Mouse (Mus musculus) layer of hippocampus, adult 2 months (tissue): ENCODE measurements at regions not wholly inside any gene's neighbourhood (a gene's known extent, or its start where the extent isn't known, plus 50 kb on each side); places are given as distances from the start of the nearest gene placed in this dataset.
A peak's percentile ranks its signal among the peaks of the same experiment; 100 is the strongest.
"Not testable (repeated sequence)": the region's sequence is repeated elsewhere in the genome, so short reads cannot be mapped to it uniquely, and the experiment has no call there.

Experiments
- DNase-seq, 2 experiments: peaks; one replicate each; pipeline ENCODE4 v3.0.0; 2022; ENCODE audit warnings: low spot score in 2 of 2
- H3K27ac ChIP-seq: fragments of 200-600 bp; 2 replicates; pipeline ENCODE4 v1.8.1; 2022
- H3K4me3 ChIP-seq: fragments of 200-600 bp; 2 replicates; pipeline ENCODE4 v1.8.1; 2022; ENCODE audit warnings: mild to moderate bottlenecking
- CTCF ChIP-seq: fragments of 200-600 bp; conservative IDR thresholded peaks from 2 replicates; pipeline ENCODE4 v1.8.1; 2022; ENCODE audit warnings: antibody characterized with exemption, mild to moderate bottlenecking, moderate library complexity

DNA sequence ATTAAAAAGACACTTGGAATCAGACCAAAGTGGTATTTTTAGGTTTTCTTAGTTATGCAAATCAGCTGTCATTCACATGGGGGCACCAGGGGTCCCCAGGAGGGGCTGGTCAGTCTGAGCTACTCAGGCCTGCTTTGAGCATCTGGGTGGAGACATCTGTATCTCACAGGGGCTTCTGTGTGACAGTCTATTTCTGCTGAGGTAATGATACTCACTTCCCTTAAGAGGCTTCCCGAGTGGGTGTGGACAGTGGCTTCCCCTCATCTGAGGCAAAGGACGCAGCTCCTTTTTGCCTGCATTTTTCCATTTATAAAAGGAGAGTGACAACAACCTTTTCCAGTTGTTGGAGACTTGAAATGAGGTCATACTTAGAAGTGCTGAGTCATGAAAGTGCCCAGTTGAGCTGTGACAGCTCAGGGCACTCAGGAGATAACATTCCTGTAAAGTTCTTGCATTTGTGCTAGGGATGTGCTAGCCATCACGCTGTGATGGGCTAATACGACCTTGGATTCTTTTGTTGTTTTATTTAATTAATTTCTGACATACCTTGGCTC lies 136.7 kb downstream of the Kcnrg start:
- Histone ChIP-seq H3K4me3 (no peak overlapping the region), H3K27ac (no peak overlapping the region)
- no peak for DNase-seq
- no peak for TF ChIP-seq CTCF

DNA sequence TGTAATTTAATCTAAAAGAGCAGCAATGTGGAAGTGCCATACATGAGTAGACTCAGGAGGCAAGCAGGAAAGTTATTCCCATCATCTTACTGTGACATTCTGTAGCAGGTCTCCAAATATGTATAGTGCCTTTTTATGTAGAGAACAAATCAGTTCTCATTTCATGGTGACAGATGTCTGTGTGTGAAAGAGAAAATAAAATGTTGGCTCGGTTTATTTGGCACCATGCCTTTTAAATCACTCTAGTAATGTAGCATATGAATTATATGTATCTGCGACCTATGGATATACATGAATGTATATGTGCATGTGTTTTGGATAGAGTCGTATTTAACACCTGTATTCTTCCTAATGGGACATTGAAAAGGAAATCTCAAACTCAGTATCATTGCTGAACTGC lies 146.2 kb downstream of the Kcnrg start:
- Histone ChIP-seq H3K4me3 (no peak overlapping the region), H3K27ac (no peak overlapping the region)
- no peak for DNase-seq
- no peak for TF ChIP-seq CTCF

DNA sequence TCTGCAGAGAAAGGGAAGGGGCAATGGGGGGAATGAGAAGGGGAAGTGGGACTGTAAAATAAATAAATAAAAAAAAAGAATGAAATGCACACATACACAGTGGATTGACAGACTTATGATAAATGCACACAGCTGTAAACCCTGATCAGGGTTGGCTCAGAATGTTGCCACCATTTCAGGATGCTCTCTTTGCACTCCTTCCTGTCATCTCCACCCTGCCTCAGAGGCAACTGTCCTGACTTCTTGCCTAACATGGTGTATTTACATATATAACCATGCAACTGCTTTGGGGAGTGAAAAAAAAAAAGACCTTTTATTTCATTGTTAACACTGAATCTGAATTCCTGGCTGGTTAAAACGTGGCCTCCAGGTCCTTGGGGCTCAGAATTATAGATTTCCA lies 149.4 kb downstream of the Kcnrg start:
- peak overlapping the region; percentile 67 for H3K27ac ChIP-seq
- DNase-seq: no peak
- no peak for TF ChIP-seq CTCF
- H3K4me3 ChIP-seq: peak overlapping the region; percentile 28; the same call in 1 of the 2 replicates

DNA sequence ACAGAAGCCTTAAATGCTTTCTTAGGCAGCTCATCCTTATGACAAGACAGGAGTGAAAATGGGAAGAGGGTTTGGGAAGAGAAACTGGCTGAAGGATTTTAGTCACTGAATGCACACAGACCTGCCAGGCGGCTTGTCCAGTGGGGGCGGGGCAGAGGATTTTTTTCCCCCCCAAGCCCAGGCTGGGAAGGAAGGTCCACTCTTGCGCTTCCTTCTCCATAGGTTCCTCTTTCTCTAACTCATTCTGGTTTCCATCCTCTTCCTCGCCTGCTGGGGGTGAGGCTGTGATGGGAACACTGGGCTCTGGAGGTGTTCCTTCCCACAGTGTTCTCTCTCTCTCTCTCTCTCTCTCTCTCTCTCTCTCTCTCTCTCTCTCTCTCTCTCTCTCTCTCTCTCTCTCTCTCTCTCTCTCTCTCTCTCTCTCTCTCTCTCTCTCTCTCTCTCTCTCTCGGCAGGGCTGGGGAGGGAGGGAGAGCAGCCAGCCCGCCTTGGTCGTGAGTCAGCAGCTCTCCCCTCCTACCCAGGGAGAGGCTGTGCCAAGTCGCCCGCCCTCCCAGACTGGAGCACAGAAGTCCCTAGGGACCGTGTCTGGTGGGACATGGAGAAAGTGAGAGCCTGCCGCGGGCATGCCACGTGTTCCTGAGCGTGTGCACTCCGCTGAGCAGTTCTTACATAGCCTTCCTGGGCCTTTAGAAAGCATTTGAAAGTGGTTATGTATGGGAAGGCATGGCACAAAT lies 150.0 kb downstream of the Kcnrg start:
- peak; percentile 58 to 72 for DNase-seq
- Histone ChIP-seq H3K4me3 (peak overlapping the region; percentile 33), H3K27ac (peak overlapping the region; percentile 67)
- TF ChIP-seq CTCF: no peak

DNA sequence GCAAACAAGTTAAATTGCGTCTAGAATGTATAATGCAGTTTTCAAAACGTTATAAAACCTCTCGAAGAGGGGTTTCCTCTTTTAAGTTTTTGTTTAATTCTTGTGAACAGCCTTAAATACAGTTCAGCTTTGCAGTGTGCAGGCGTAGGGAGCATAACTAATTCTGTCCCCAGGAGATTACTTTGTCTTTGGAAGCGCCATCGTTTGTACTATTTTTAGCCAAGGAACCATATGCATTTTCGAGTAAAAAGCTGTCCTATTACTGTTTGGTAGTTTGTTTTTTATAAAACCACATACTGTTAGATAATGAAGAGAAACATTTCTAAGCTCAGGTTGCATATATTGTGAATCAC lies 150.5 kb downstream of the Kcnrg start:
- peak overlapping the region; percentile 33 for H3K4me3 ChIP-seq
- no peak for TF ChIP-seq CTCF
- DNase-seq: no peak
- peak overlapping the region; percentile 67 for H3K27ac ChIP-seq

DNA sequence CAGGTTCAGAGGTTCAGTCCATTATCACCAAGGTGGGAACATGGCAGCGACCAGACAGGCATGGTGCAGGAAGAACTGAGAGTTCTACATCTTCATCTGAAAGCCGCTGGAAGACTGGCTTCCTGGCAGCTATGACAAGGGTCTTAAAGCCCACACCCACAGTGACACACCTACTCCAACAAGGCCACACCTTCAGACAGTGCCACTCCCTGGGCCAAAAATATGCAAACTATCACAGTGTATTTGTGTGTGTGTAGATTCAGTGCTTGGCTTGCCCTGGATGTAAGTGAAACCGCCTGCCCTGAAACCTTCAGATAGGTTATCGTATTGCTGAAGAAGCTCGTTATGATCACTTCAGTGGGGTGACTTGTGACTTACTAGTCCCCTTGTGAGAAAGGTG lies 151.3 kb downstream of the Kcnrg start:
- H3K27ac ChIP-seq: no peak overlapping the region
- no peak for TF ChIP-seq CTCF

DNA sequence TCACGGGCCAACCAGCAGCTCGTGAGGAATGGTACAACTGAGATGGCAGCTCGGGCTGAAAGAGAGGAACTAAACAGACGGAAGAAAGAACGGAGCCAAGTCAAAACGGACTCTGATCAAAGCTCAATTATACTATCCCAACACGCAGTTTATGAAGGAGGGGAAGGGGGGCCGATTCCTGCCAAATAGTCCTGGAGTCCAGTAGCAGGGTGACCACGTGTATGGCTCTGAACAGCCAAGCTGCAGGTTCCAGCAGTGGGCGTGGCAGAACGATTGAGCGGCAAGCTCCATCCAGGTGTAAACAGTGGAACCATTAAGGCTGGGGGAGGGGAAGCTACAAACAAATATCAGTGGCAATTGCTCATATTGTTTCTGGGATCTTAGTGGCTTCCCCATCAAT lies 152.9 kb downstream of the Kcnrg start:
- not testable (repeated sequence) for DNase-seq, H3K4me3 ChIP-seq, H3K27ac ChIP-seq

More for the DNA sequence above, 151.3 kb downstream of the Kcnrg start:
- H3K4me3 ChIP-seq: no peak overlapping the region
- no peak for DNase-seq

DNA sequence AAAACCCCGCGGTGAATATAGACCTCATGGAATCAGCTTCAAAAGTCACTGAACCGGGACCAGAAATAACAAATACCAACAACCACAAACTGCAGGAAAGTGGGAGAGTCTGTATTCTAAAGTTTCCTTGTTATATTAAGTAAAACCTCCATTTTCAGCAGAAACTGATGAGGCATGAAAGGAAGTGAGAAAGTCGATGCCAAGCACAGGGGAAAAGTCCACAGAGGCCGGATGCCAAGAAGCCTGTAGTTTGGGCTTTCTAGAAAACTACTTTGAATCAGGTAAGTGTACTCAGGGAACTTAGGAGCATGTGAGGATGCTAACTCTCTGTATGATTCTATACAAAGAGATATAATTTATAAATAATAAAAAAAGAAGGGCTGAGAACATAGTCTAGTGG lies 154.8 kb downstream of the Kcnrg start:
- TF ChIP-seq CTCF: no peak
- Histone ChIP-seq H3K27ac (no peak overlapping the region), H3K4me3 (no peak overlapping the region)
- no peak for DNase-seq

DNA sequence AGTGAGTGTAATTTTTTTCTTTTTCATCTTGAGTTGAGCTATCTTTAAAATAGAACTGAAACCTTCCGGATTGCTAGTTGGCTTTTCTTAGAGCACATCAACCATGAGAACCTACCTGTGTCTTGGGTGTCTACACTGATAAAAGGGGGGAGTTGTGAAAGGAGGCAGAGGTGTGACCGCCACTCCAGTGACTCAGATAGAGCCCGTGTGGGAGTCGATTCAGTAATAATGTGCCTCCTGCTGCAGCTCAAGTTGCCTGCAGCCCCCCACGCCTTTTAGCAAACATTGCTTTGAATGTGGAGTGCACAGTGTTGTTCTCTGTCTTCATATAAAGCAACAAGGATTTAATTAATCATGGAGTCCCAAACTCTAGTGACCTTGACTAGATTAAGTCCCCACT lies 162.6 kb downstream of the Kcnrg start:
- Histone ChIP-seq H3K27ac (peak overlapping the region; percentile 61; the same call in 1 of the 2 replicates), H3K4me3 (no peak overlapping the region)
- no peak for TF ChIP-seq CTCF
- DNase-seq: no peak

DNA sequence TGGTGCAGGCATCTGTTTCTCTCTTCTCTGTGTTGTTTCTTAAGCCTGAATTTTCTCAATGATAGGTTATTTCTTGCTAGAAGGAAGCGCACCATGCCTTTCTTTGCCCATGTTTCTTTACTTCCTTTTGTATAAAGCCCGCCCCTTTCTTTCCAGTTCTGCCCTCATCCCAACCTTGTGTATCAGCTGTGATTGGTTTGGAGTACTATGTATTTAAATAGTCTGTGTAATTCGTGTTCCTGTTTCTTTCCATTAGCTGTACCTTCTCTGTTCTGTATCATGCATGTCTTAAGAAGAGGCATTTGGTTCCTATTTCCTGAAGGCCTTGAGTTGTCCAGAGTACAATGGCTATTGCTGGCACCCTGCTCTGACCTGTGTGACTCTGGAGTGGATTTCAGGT lies 166.9 kb downstream of the Kcnrg start:
- no peak for TF ChIP-seq CTCF
- no peak for DNase-seq
- no peak overlapping the region for H3K4me3 ChIP-seq
- H3K27ac ChIP-seq: no peak overlapping the region

DNA sequence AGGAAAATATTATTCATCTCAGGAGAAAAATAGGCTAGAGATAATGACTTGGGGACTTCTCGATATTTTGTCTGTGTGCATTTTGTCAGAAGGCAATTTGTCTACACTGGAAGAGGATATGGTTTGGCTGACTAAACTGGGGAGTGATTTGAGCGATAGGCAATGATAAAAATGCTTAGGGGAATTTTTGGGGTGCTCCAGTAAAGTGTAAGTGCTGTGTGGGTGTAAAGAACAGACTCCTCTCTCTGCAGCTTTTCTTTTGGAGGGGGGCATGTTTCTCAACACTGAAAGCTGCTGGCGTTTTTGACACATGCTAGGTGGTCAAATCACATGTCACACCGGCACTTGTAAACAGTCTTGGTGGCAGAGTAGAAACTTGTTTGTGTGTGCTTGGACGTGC lies 171.4 kb downstream of the Kcnrg start:
- no peak for DNase-seq
- no peak overlapping the region for H3K27ac ChIP-seq
- H3K4me3 ChIP-seq: no peak overlapping the region
- no peak for TF ChIP-seq CTCF

DNA sequence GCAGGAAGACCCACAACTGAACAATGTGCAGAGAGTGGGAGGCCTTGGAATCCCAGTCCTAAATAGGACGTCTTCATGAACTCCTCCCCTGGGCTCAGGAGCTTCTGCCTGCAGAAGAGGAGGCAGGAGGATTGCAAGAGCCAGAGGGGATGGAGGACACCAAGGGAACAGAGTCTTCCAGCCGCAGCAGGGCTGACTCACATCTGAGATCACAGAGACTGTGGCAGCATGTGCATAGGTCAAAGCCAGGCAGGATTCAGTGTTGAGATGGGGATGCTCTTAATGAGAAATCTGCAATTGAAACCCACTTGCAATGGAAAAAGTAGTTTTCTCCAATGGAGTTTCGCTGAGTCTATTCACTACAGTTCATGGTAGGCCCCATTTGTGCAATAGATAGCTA lies 175.9 kb downstream of the Kcnrg start:
- H3K4me3 ChIP-seq: no peak overlapping the region

DNA sequence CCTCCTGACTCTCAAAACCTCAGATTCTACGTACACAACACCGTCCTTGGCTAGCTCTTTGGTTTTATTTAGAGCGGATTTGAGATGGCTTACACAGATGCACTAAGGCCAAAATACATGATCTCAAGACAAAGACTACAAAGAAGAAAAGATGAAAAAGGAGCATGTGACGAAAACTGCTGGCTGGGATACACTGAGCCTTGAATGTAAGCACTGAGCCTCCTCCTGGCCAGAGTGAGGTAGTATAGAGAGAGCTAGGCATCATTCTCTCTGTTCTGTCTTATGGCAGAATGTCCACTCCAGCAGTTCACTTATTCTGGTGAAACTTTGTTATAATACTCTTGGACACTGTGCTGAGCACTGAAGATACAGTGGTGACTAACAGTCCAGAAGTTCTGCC lies 177.4 kb downstream of the Kcnrg start:
- no peak for DNase-seq

More for the DNA sequence above, 175.9 kb downstream of the Kcnrg start:
- TF ChIP-seq CTCF: no peak
- H3K27ac ChIP-seq: no peak overlapping the region
- no peak for DNase-seq

DNA sequence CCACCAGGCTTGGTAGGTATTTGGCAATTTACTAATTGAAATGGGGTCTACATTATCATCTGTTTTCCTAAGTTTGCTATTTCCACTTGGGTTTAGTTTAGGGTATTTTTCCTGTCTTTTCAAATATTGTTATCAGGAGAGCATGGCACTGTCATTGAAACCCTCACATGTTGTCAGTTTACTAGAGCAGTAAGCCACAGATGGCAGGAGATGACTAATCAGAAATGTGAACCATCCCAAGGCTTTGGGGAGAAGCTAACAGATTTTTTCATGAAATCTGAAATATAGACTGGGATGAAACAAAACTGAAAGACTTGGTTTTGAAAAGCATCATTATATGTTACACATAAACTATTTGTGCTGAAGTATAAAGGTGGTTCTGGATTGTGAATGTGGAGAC lies 178.8 kb downstream of the Kcnrg start:
- H3K27ac ChIP-seq: peak overlapping the region; percentile 64
- peak; percentile 36 to 56 for DNase-seq
- no peak overlapping the region for H3K4me3 ChIP-seq
- TF ChIP-seq CTCF: no peak

More for the DNA sequence above, 177.4 kb downstream of the Kcnrg start:
- TF ChIP-seq CTCF: peak; percentile 17; the same call in 1 of the 2 replicates
- Histone ChIP-seq H3K27ac (no peak overlapping the region), H3K4me3 (no peak overlapping the region)

DNA sequence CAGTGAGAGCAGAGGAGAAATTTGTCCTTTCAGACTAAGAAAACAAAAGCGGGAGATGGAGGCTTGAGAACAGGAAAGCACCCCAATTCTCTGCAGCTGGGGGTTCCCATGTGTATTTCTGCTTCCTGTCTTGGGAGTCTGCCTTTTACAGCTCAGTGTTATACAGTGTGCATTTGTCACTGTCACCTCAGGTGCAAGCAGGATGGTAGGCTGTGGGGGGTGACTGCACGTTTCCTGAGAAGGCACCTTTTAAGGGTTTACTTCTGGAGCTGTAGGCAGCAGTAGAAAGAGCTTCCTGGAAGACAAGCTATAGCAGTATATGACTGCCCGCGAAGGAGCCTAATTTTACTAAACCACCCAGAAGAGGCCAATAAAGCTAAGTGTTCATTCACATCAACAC lies 180.5 kb downstream of the Kcnrg start:
- DNase-seq: no peak
- no peak overlapping the region for H3K27ac ChIP-seq
- TF ChIP-seq CTCF: no peak
- H3K4me3 ChIP-seq: no peak overlapping the region
